Mouse (Mus musculus): ENCODE results near the gene Gdi2.
"Not testable (repeated sequence)": the region's sequence is repeated elsewhere in the genome, so short reads cannot be mapped to it uniquely, and the experiment has no call there.

GRCm38 (mm10) chr13:3501014-3501413 is 36.8 kb upstream of the Gdi2 start:
- not testable (repeated sequence) for TF ChIP-seq CTCF (IDR thresholded peaks at IDR 0.05; ENCODE audit: low read depth, low read length); POLR2A (IDR thresholded peaks at IDR 0.05; ENCODE audit: extremely low read depth, insufficient read depth, low read length)
